Mouse (Mus musculus): ENCODE measurements around the gene Ppfibp2. TPM values are rescaled to one million over a fixed set of nuclear protein-coding genes. Genes with fewer than 3 reads are reported as not detected.

Gene Ppfibp2
- polyA plus RNA-seq, 1 experiment from 2014 or later, result 1.5 TPM

GRCm38 (mm10) chr7:107787977-107788620, 193.1 kb downstream of the Ppfibp2 start:
- ATAC-seq, result peak; percentile 40; the same call in 1 of the 2 replicates
- no peak overlapping the region for H3K9ac ChIP-seq (replicated peaks; ENCODE audit: low read depth, low read length)
- WGBS, result 63% methylated on average over 3 of the region's 3 CpGs
- H3K36me3 ChIP-seq (ENCODE audit: control insufficient read depth, insufficient read depth), result no peaks in the 10 kb centered on the region
- H3K4me3 ChIP-seq (replicated peaks; ENCODE audit: low read length), result no peak overlapping the region
- no peaks in the 10 kb centered on the region for H3K9me3 ChIP-seq (ENCODE audit: control insufficient read depth, low read length)
- H3K27me3 ChIP-seq (replicated peaks; ENCODE audit: control insufficient read depth, insufficient read depth, low read length), result no peaks in the 10 kb centered on the region
- H3K27ac ChIP-seq (ENCODE audit: low read length), result no peak overlapping the region
- no peaks in the 10 kb centered on the region for H3K4me1 ChIP-seq (replicated peaks; ENCODE audit: control insufficient read depth, insufficient read depth, low read length)
- H3K4me2 ChIP-seq (ENCODE audit: low read length), result no peak overlapping the region

GRCm38 (mm10) chr7:107796500-107796899, 201.5 kb downstream of the Ppfibp2 start:
- Histone ChIP-seq H3K27me3 (replicated peaks; ENCODE audit: control insufficient read depth, insufficient read depth, low read length) (no peaks in the 10 kb centered on the region), H3K9ac (replicated peaks; ENCODE audit: low read depth, low read length) (no peak overlapping the region), H3K4me1 (replicated peaks; ENCODE audit: control insufficient read depth, insufficient read depth, low read length) (no peaks in the 10 kb centered on the region), H3K4me2 (ENCODE audit: low read length) (no peak overlapping the region), H3K4me3 (replicated peaks; ENCODE audit: low read length) (no peak overlapping the region), H3K27ac (ENCODE audit: low read length) (no peak overlapping the region), H3K9me3 (ENCODE audit: control insufficient read depth, low read length) (no peaks in the 10 kb centered on the region), H3K36me3 (ENCODE audit: control insufficient read depth, insufficient read depth) (no peaks in the 10 kb centered on the region)
- no peak for ATAC-seq
- 91% methylated on average over 2 of the region's 2 CpGs for WGBS

Other genes starting within 250 kb of the Ppfibp2 start
- 6.3 and 8.2 TPM in 2 replicates for gene Syt9, start 224.5 kb upstream of the Ppfibp2 start, polyA plus RNA-seq (2015; fragmentation: Nextera tagmentation; extraction: Ambion mirVana)
- 2.6 and 4.5 TPM in 2 replicates for gene Olfml1, start 27.8 kb upstream of the Ppfibp2 start, polyA plus RNA-seq (2015; fragmentation: Nextera tagmentation; extraction: Ambion mirVana)
- gene 5330417H12Rik, start 30.0 kb downstream of the Ppfibp2 start, polyA plus RNA-seq (2015; fragmentation: Nextera tagmentation; extraction: Ambion mirVana), result not detected in 2 replicates
- 0.18 TPM in 1 of 2 replicates, not detected in the other for gene Cyb5r2, start 162.8 kb downstream of the Ppfibp2 start, polyA plus RNA-seq (2015; fragmentation: Nextera tagmentation; extraction: Ambion mirVana)
- not detected in 2 replicates for gene Ovch2, start 206.0 kb downstream of the Ppfibp2 start, polyA plus RNA-seq (2015; fragmentation: Nextera tagmentation; extraction: Ambion mirVana)
- gene Olfr467, start 217.1 kb downstream of the Ppfibp2 start, polyA plus RNA-seq (2015; fragmentation: Nextera tagmentation; extraction: Ambion mirVana), result not detected in 2 replicates
- not detected in 2 replicates for gene Olfr469, start 230.3 kb downstream of the Ppfibp2 start, polyA plus RNA-seq (2015; fragmentation: Nextera tagmentation; extraction: Ambion mirVana)